Mouse (Mus musculus) liver, embryonic 14.5 days (tissue): ENCODE data around the gene Trabd2b. TPM values are rescaled to one million over a fixed set of nuclear protein-coding genes. Genes with fewer than 3 reads are reported as not detected.

Source experiments
- ATAC-seq: fragments of 200-750 bp; cut with Nextera tagmentation; 2 replicates; pipeline ENCODE4 v1.8.0; 2017; ENCODE audit warnings: moderate number of reproducible peaks, mild to moderate bottlenecking, moderate library complexity; ENCODE audit not compliant: insufficient read depth
- DNase-seq, 3 experiments: peaks; one replicate each; pipeline ENCODE4 v3.0.0-alpha.2; 2012 to 2013; ENCODE audit warnings: low read depth in 3 of 3, low spot score in 3 of 3
- H3K27ac ChIP-seq: fragments of 300-500 bp; sonication (generic); 2 replicates; pipeline ENCODE4 v1.5.1; 2014; ENCODE audit warnings: moderate library complexity, mild to moderate bottlenecking, control low read depth, inconsistent platforms
- H3K27me3 ChIP-seq: fragments of 300-500 bp; sonication (generic); 2 replicates; pipeline ENCODE4 v1.6.1; 2014; ENCODE audit warnings: mild to moderate bottlenecking, low read length, moderate library complexity; ENCODE audit not compliant: control insufficient read depth, insufficient read depth
- H3K36me3 ChIP-seq: fragments of 300-500 bp; sonication (generic); replicated peaks from 2 replicates; pipeline ENCODE4 v1.6.1; 2014; ENCODE audit warnings: low read depth; ENCODE audit not compliant: control insufficient read depth, insufficient read depth
- H3K4me1 ChIP-seq, 2 experiments: fragments of 200-500 bp in 1 of 2; fragments of 300-500 bp in 1 of 2; sonication (generic) in 1 of 2; replicated peaks; 2 replicates each; pipeline ENCODE4 v1.6.1; 2012 to 2014; ENCODE audit warnings: antibody characterized with exemption in 1 of 2, inconsistent platforms in 1 of 2, low read length in 1 of 2; ENCODE audit not compliant: control insufficient read depth in 2 of 2, insufficient read depth in 2 of 2
- H3K4me2 ChIP-seq: fragments of 300-500 bp; sonication (generic); 2 replicates; pipeline ENCODE4 v1.6.1; 2014; ENCODE audit warnings: low read depth, mild to moderate bottlenecking, control low read depth, moderate library complexity
- H3K4me3 ChIP-seq, 2 experiments: fragments of 200-500 bp in 1 of 2; fragments of 300-500 bp in 1 of 2; sonication (generic) in 1 of 2; 2 replicates each; pipeline ENCODE4 v1.5.1; 2012 to 2014; ENCODE audit warnings: low read depth in 2 of 2, low read length in 2 of 2, mild to moderate bottlenecking in 2 of 2, control low read depth in 1 of 2, inconsistent platforms in 1 of 2, moderate library complexity in 1 of 2; ENCODE audit not compliant: insufficient read depth in 1 of 2
- H3K9ac ChIP-seq: fragments of 300-500 bp; sonication (generic); replicated peaks from 2 replicates; pipeline ENCODE4 v1.6.1; 2014; ENCODE audit warnings: mild to moderate bottlenecking, control low read depth, moderate library complexity
- H3K9me3 ChIP-seq: fragments of 300-500 bp; sonication (generic); 2 replicates; pipeline ENCODE4 v1.6.1; 2016; ENCODE audit warnings: low read length, mixed read lengths; ENCODE audit not compliant: control insufficient read depth
- CTCF ChIP-seq: IDR thresholded peaks from 2 replicates; pipeline ENCODE4 v1.5.1; 2016; ENCODE audit warnings: antibody characterized with exemption, low read depth, control low read depth
- EP300 ChIP-seq: IDR thresholded peaks from 2 replicates; pipeline ENCODE4 v1.6.1; 2016; ENCODE audit warnings: antibody characterized with exemption, low read depth
- WGBS: fragments of 180-500 bp; shearing (Covaris S2); extraction: QIAGEN DNeasy Blood & Tissue Kit; methylation state at CpG from one replicate; pipeline ENCODE4 v1.1.7; 2014; ENCODE audit not compliant: insufficient replicate concordance; 5-methylcytosine and 5-hydroxymethylcytosine counted together
- polyA plus RNA-seq, 2 experiments: library from polyadenylated mRNA; depleted of rRNA in 1 of 2; stranded (reverse) in 1 of 2; unstranded in 1 of 2; fragments of >200 nt; fragmentation: Nextera tagmentation in 1 of 2; extraction: Ambion mirVana in 1 of 2; gene quantifications; 2 replicates each; pipeline versions ENCODE4 v1.2.1 to v1.2.3; 2012 to 2014

The Trabd2b gene
- polyA plus RNA-seq (2012; rRNA removed) = 0.09 TPM in 2 replicates
- 0.04 and 0.05 TPM in 2 replicates for polyA plus RNA-seq (2014; fragmentation: Nextera tagmentation; extraction: Ambion mirVana)

GRCm38 (mm10) chr4:114406355-114407101 is at the start of gene Trabd2b:
Gene Trabd2b, plus strand, starts transcription at chr4:114406724.
- Histone ChIP-seq H3K9me3 (no peaks in the 10 kb centered on the region), H3K4me3 (peak within 1 kb of the TSS; percentile 38 to 50), H3K4me1 (no peaks in the 10 kb centered on the region), H3K36me3 (no peaks in the 10 kb centered on the region), H3K27ac (no peak within 1 kb of the TSS), H3K4me2 (peak within 1 kb of the TSS; percentile 61), H3K9ac (no peak within 1 kb of the TSS), H3K27me3 (peaks cover 26% of the 10 kb centered on the region)
- TF ChIP-seq CTCF (no peak), EP300 (no peak)
- DNase-seq = no peak
- ATAC-seq = peak; percentile 18; the same call in 1 of the 2 replicates
- 2% methylated on average over 52 of the region's 61 CpGs for WGBS

- Histone ChIP-seq H3K27me3 (no peaks in the 10 kb centered on the region), H3K9ac (no peak overlapping the region), H3K27ac (no peak overlapping the region), H3K4me1 (no peaks in the 10 kb centered on the region), H3K4me3 (no peak overlapping the region), H3K4me2 (no peak overlapping the region), H3K9me3 (no peaks in the 10 kb centered on the region), H3K36me3 (no peaks in the 10 kb centered on the region)
- TF ChIP-seq EP300 (no peak), CTCF (no peak)
- WGBS = 17% methylated on average over 4 of the region's 4 CpGs
- DNase-seq (no peak), ATAC-seq (no peak)
Observed at GRCm38 (mm10) chr4:114357420-114357819, 49.1 kb upstream of the Trabd2b start.

GRCm38 (mm10) chr4:114358874-114359273 is 47.6 kb upstream of the Trabd2b start:
- no peak for ATAC-seq
- no peak overlapping the region for H3K4me2 ChIP-seq
- no peak overlapping the region for H3K4me3 ChIP-seq
- H3K27ac ChIP-seq = no peak overlapping the region
- no peaks in the 10 kb centered on the region for H3K9me3 ChIP-seq
- no peaks in the 10 kb centered on the region for H3K4me1 ChIP-seq
- no peaks in the 10 kb centered on the region for H3K36me3 ChIP-seq
- H3K27me3 ChIP-seq = no peaks in the 10 kb centered on the region
- TF ChIP-seq CTCF (no peak), EP300 (no peak)
- no peak for DNase-seq
- no peak overlapping the region for H3K9ac ChIP-seq
- WGBS = 41% methylated on average over 2 of the region's 2 CpGs

- Histone ChIP-seq H3K4me3 (no peak overlapping the region), H3K4me1 (no peaks in the 10 kb centered on the region), H3K9me3 (no peaks in the 10 kb centered on the region), H3K27me3 (no peaks in the 10 kb centered on the region), H3K9ac (no peak overlapping the region), H3K27ac (no peak overlapping the region), H3K4me2 (no peak overlapping the region), H3K36me3 (no peaks in the 10 kb centered on the region)
- DNase-seq = no peak
- no peak for ATAC-seq
- TF ChIP-seq EP300 (no peak), CTCF (no peak)
- 55% methylated on average over 1 of the region's 1 CpGs for WGBS
Observed at GRCm38 (mm10) chr4:114359818-114360217, 46.7 kb upstream of the Trabd2b start.

GRCm38 (mm10) chr4:114361336-114361735 is 45.2 kb upstream of the Trabd2b start:
- WGBS = 61% methylated on average over 2 of the region's 2 CpGs
- no peaks in the 10 kb centered on the region for H3K4me1 ChIP-seq

More at GRCm38 (mm10) chr4:114361336-114361735, 45.2 kb upstream of the Trabd2b start:
- H3K27me3 ChIP-seq = no peaks in the 10 kb centered on the region
- no peaks in the 10 kb centered on the region for H3K36me3 ChIP-seq
- no peak overlapping the region for H3K4me3 ChIP-seq
- no peak overlapping the region for H3K27ac ChIP-seq
- no peak overlapping the region for H3K4me2 ChIP-seq
- no peak for TF ChIP-seq CTCF
- TF ChIP-seq EP300 = no peak
- DNase-seq (no peak), ATAC-seq (no peak)
- H3K9ac ChIP-seq = no peak overlapping the region
- H3K9me3 ChIP-seq = no peaks in the 10 kb centered on the region
